Comparison of ENCODE assay signal across 8 mouse cellular contexts in the genomic region with DNA sequence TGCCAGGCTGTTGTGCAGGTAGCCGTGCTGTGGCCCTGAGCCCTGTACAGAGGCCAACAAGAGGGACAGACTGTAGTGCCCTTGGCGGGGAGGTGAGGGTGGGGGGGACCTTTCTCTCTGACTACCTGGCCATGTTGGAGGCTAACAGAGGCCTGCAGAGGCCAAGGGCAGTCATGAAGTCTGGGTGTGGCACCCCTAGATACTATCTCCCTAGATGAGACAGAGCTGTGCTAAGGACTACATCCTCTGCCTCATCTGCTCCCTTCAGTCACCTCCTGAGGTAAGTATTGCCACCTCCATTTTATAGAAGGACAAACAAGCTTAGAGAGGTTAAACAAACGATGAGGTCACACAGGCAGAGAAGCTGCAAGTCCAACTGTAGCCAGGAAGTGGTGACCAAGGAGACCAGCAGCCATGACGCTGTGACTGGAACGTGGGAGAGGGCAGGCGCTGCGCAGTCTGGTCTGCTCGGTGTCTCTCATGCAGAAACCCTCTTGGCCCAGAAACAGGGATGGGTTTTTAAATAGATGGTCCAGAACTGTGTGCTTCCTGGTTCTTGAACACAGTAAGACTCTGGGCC. TPM values are rescaled to one million over a fixed set of nuclear protein-coding genes. Genes with fewer than 3 reads are reported as not detected.
DNase-seq lines count a peak whose midpoint lies in the region; ATAC-seq lines count a peak whose summit lies in the region.

No protein-coding gene starts in this region.

- DNase-seq in kidney, postnatal 10 days: peak; percentile 51
- no peak for DNase-seq in kidney, adult 9 months
- no peak for DNase-seq in heart, embryonic 10.5 days (ENCODE audit: low spot score)
- peak; percentile 62 to 76 for DNase-seq in lung, postnatal 4 days
- DNase-seq in thymus, postnatal 36 days: no peak
- DNase-seq in spleen, postnatal 10 days (ENCODE audit: low spot score in 2 of 2): no peak
- DNase-seq in adrenal gland, postnatal 10 days: no peak

- no peak overlapping the region for H3K4me3 ChIP-seq in heart, embryonic 10.5 days
- no peak overlapping the region; the same call in 1 of the 2 replicates for H3K4me3 ChIP-seq in intestine, embryonic 16.5 days (ENCODE audit: low read length)

- peaks cover 42% of the 10 kb centered on the region for H3K4me1 ChIP-seq in heart, embryonic 10.5 days
- peaks cover 36% of the 10 kb centered on the region for H3K4me1 ChIP-seq in intestine, embryonic 16.5 days (ENCODE audit: control insufficient read depth, insufficient read depth, low read length)

- H3K27me3 ChIP-seq in heart, embryonic 10.5 days (ENCODE audit: insufficient read depth, poor library complexity, severe bottlenecking): no peaks in the 10 kb centered on the region
- no peaks in the 10 kb centered on the region for H3K27me3 ChIP-seq in intestine, embryonic 16.5 days (replicated peaks; ENCODE audit: control insufficient read depth, insufficient read depth, low read length)

- peak overlapping the region; percentile 80 for H3K27ac ChIP-seq in heart, embryonic 10.5 days
- H3K27ac ChIP-seq in intestine, embryonic 16.5 days (ENCODE audit: low read length): peak overlapping the region; percentile 93

- peak overlapping the region; percentile 44 for H3K4me2 ChIP-seq in intestine, embryonic 16.5 days (ENCODE audit: low read depth, low read length)

- WGBS in heart, embryonic 10.5 days: 78% methylated on average over 8 of the region's 8 CpGs
- 62% methylated on average over 8 of the region's 8 CpGs for WGBS in intestine, embryonic 16.5 days

- H3K36me3 ChIP-seq in heart, embryonic 10.5 days: peaks cover 82% of the 10 kb centered on the region
- peaks cover 6% of the 10 kb centered on the region; the same call in 1 of the 2 replicates for H3K36me3 ChIP-seq in intestine, embryonic 16.5 days (ENCODE audit: control insufficient read depth, insufficient read depth, low read length)

- peak; percentile 55 for ATAC-seq in intestine, embryonic 16.5 days

- H3K9me3 ChIP-seq in heart, embryonic 10.5 days: no peaks in the 10 kb centered on the region
- no peaks in the 10 kb centered on the region for H3K9me3 ChIP-seq in intestine, embryonic 16.5 days (ENCODE audit: control insufficient read depth, low read length)

- H3K9ac ChIP-seq in intestine, embryonic 16.5 days (ENCODE audit: low read depth, low read length): peak overlapping the region; percentile 65

RNA-seq across cellular contexts. Expression of a gene that starts 22.5 kb away (rescaled TPM):
- 1.6 and 2.0 TPM in 2 replicates for polyA plus RNA-seq in heart, embryonic 10.5 days (2016; fragmentation: Nextera tagmentation; extraction: Ambion mirVana)
- 6.0 and 7.1 TPM in 2 replicates for polyA plus RNA-seq in intestine, embryonic 16.5 days (2015; fragmentation: Nextera tagmentation; extraction: Ambion mirVana)
- total RNA-seq in adrenal gland, postnatal 10 days (2021): 10 to 100 TPM in 1 of 2 experiments, 1 to 10 TPM in 1; 3.6 to 10.8 TPM

RNA-seq across cellular contexts. Expression of a gene that starts 34.4 kb away (rescaled TPM):
- polyA plus RNA-seq in heart, embryonic 10.5 days (2016; fragmentation: Nextera tagmentation; extraction: Ambion mirVana): 67.7 and 76.3 TPM in 2 replicates
- 43.6 and 46.4 TPM in 2 replicates for polyA plus RNA-seq in intestine, embryonic 16.5 days (2015; fragmentation: Nextera tagmentation; extraction: Ambion mirVana)
- total RNA-seq in adrenal gland, postnatal 10 days (2021): 10 to 100 TPM; 51.4 to 56.6 TPM

RNA-seq across cellular contexts. Expression of a gene that starts 40.8 kb away (rescaled TPM):
- 17.2 and 17.3 TPM in 2 replicates for polyA plus RNA-seq in heart, embryonic 10.5 days (2016; fragmentation: Nextera tagmentation; extraction: Ambion mirVana)
- 27.1 and 28.3 TPM in 2 replicates for polyA plus RNA-seq in intestine, embryonic 16.5 days (2015; fragmentation: Nextera tagmentation; extraction: Ambion mirVana)
- total RNA-seq in adrenal gland, postnatal 10 days (2021): 10 to 100 TPM; 27.0 to 27.5 TPM

Comparison
In these comparisons a context has a peak if more than half of its experiments do, and no peak if none do; other contexts are left out.
1. DNase-seq: peak in kidney, postnatal 10 days (single experiment) and lung, postnatal 4 days (2 of 2); none in kidney, adult 9 months (single experiment), heart, embryonic 10.5 days (single experiment), thymus, postnatal 36 days (0 of 2), spleen, postnatal 10 days (0 of 2) and adrenal gland, postnatal 10 days (single experiment).